Mouse (Mus musculus): ENCODE measurements around the gene Xcr1. TPM values are rescaled to one million over a fixed set of nuclear protein-coding genes. Genes with fewer than 3 reads are reported as not detected.

Xcr1 gene
- total RNA-seq (2021) = not detected
- long read RNA-seq, experiment 1 = 0 reads
- long read RNA-seq, experiment 2 = 0 reads

DNA sequence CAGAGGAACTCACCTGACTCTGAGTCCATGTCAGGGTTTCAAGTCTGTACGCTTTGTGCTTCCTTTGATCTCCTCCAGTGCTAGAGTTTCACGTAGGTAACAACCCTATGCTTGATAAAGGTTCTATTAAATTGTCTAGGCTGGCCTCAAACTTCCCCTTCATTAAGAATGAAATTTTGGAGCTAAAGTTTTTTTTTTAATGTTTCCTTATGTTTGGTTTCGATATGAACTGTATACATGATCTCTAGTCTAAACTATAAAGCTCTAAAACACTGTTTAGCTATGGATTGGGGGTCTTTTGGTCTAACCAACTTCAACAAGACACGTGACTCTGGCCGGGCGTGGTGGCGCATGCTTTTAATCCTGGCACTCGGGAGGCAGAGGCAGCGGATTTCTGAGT lies at the start of gene Xcr1:
TSS of gene Xcr1 (minus strand) at position 101 of the 400 bp plus-strand sequence.
- no peak for DNase-seq
- intact Hi-C loops (cut with DNase I) = no loop called here

DNA sequence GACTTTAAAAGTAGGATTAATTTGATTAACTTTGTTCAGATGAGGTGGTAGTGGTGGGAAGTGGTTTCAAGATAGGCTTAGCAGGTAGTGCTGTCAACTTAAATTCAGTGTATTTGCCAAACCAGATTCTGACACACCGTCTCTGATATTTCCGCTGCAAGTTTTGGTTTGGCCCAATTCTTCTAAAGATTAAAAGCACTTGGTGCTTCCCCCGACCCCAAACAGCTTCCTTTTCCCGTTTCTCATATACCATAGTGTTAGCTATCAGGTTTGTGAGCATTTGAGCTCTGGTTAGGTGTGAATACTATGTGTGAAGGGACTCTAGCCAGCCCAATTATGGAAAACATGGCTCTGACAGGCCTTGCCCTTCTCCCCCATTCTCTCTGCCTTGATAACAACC lies 10.2 kb upstream of the Xcr1 start:
- no peak for DNase-seq
- intact Hi-C loops (cut with DNase I) = no loop called here

DNA sequence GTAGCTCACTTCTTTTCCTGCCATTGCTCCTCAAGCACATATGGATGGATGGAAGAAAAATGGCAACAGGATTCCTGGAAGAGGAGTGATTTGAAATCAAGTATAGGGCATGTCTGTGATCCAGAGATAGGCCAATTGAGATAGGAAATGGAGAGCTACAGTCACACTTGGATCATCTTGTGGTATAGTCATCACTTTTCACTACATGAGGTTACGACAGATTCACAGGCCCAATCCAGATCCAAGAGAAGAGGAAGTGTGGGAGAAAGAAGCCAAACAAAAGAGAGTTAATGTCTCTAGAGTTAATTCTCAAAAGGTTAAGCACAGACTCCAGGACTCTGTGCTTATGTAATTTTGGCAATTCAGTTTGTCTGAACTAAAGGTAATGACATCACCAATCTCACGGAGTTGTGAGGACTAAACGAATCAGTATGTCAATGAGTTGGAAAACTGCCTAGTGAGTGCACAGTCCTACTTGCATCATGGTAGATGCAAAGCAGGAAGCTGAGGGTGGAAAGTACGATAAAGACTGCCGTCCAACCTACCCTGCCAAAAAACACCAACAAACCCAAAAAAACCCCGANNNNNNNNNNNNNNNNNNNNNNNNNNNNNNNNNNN lies 7.4 kb upstream of the Xcr1 start:
- DNase-seq = no peak
- intact Hi-C loops (cut with DNase I) = no loop called here

DNA sequence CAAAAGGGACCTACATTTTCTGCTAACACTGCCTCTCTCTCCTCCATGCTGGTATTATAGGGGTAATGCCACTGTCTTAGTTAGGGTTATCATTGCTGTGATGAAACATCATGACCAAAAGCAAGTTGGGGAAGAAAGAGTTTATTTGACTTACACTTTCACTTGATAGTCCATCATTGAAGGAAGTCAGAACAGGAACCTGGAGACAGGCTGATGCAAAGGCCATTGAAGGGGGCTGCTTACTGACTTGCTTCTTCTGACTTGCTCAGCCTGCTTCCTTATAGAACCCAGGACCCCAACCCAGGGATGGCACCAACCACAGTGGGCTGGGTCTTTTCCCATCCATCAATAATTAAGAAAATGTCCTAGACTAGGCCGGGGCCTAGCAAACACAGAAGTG lies 1.8 kb upstream of the Xcr1 start:
- DNase-seq = no peak
- intact Hi-C loops (cut with DNase I) = no loop called here

DNA sequence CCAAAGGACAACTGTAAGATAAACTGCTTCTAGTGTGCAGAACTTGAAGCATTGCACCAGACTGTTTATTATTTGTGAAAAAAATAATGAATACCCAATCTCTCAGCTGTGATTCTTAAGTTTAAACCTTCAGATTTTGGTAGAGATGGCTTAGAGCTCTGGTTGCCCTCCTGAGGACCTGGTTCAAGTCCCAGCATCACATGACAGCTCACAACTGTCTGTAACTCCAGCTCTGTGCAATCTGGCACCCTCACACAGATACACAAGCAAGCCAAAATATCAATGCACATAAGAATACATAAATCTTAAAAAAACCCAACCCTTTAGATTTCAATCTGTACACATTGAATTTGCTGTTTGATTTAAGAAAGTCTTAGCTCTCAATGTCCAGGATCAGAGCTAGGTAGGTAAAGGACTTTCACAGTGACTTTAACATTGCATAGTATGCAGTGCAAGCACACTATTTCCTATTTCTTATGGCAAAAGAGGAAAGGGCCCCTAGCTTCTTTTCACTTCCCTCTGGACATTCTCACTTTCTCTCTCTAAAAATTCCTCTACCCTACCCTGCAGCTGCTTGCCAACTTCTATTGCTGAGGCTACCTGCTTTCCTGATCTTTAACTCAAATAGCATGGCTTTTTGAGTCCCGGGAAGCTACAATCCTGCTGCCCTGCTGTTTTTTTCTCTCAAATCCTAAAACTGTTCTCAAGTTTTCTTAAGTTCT lies 1.2 kb upstream of the Xcr1 start:
- intact Hi-C loops (cut with DNase I) = no loop called here
- no peak for DNase-seq

DNA sequence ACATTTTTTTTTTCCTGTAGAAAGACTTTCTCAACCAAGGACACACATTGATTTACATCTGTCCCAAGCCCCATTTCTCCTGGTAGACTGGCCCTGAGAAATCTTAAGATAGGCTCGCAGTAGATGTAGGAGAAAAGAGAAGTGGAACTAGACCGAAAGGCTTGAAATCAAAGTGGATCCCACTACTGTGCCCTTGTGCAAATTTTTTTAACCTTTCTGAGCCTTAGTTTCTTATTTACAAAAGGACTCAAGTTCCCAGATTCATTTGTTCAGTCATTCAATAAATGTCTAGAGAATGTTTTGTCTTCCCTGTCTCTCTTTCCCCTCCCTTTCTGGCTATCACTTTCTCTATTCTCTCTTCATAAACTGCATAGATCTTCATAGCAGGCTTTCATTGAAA lies 5.0 kb downstream of the Xcr1 start:
- intact Hi-C loops (cut with DNase I) = no loop called here

DNA sequence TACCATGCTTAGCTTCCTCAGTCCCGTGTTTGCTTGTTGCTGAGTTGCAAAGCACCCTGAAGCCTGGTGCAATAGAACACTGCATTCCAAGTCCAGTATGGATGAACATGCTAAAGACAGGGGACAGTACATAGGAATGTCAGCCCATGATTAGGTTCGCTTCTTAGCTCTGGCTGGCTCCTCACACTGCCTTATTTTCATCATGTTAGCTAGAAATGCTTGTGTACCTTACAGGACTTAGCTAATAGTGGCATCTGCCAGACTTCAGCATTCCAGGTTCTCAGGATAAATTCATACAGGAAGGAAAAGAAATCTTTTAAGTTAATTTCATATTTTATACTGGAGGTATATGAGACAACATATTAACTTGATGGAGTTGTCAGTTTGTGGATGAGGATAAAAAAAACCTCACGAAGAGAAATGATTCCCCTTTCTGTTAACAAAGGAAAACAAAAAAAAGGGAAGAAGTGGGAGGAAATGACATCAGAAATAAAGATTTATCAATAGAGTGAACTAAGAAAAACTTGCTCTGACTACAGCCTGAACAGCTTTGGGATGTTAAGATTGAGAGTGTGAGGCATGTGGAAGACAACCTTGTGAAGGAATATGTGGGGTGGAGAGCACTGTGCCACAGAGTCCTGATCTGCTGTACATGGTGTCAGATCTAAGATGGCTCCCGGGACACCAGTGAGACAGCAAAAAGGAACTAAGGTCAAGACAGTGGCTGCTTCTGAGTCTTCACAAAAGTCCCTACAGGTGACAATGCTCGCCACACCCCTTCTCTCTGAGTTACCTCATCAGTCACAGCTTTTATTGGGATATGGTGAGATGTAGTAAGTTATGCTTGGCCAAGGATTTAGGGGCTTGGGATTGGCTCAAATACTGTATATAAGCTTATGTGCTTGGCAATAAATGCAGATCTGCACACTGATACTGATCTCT lies 9.1 kb downstream of the Xcr1 start:
- DNase-seq = no peak

More for the DNA sequence above, 5.0 kb downstream of the Xcr1 start:
- no peak for DNase-seq

DNA sequence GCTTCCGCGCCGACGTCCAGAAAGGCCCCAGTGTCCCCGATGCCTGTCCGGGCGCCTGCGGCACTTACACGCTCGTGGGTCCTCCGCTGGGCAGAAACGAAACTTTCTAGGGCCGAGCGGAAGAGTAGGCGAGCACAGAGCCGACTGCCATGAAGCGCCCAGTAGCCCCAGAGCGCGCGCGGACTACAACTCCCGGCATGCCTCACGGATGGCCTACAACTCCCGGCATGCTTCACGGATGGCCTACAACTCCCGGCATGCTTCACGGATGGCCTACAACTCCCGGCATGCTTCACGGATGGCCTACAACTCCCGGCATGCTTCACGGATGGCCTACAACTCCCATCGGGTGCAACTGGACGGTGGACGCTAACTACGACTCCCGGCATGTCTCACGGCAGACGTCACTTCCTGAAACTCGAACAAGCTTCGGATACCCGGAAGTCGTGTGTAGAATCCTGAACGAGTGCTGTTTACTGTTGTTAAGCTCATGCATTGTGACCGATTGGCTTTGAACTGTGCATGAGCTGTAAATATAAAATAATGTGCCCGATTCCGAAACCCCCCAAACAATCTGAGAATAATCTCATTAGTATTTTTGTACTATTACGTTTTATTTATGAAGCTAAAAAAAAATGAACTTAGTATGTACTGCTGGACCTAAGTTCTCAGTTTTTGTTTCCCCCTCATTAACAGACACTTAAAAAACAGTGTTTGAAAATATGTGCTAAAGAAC lies 9.9 kb downstream of the Xcr1 start, which contains the start of gene Fyco1:
TSS of gene Fyco1 (minus strand) at position 187 of the 736 bp plus-strand sequence.
- peak; percentile 87 to 93 for DNase-seq
- intact Hi-C loops (cut with DNase I) = no loop called here

More for the DNA sequence above, 9.1 kb downstream of the Xcr1 start:
- intact Hi-C loops (cut with DNase I) = no loop called here

DNA sequence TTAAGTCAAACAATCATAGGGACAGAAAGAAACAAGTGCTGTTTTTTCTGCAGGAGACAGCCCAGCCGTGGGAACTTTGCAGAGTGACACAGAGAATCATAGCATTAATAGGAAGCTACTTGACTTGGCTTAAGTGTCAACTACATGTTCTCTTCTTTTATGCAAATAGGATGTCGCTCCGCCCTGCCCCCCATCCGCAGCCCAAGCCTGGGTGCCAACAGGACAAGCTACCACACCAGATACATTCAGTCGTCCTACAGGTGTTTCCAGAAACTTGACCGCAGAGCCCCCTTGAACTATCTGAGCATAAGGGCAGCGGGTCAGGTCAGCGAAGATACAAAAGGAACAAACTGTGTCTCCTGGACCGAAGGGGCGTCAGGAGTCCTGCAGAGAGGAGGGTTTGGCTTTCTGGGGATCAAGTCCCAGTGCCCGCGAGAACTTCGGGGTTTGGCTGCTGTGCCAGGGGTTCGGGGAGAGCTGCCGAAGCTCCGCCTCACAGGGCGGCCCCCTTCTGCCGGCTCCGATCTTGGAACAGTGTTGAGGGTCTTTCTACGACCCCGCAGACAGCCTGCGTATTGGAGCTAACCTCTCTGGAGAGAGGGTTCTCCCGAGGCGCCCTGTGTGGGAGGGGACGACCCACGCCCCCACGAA lies 10.6 kb downstream of the Xcr1 start:
- intact Hi-C loops (cut with DNase I) = no loop called here
- peak in 1 of 2 experiments; percentile 35 for DNase-seq

DNA sequence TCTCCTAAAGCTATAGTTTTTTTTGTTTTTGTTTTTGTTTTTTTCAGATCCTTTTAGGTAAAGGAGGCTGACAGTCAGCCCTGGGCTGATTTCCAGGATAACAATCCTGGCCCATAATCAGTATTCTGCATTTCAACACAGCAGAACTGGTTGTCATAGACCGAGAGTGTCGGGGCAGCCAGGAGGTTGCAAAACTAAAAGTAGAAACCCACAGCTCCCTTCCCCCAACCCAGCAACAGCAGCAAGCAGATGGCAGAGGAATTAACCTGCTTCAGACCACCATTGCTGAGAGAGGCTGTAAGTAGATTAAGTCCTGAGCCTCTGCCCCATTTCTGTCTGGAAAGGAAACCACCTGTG lies 11.1 kb downstream of the Xcr1 start:
- intact Hi-C loops (cut with DNase I) = no loop called here
- DNase-seq = peak in 1 of 2 experiments; percentile 16

DNA sequence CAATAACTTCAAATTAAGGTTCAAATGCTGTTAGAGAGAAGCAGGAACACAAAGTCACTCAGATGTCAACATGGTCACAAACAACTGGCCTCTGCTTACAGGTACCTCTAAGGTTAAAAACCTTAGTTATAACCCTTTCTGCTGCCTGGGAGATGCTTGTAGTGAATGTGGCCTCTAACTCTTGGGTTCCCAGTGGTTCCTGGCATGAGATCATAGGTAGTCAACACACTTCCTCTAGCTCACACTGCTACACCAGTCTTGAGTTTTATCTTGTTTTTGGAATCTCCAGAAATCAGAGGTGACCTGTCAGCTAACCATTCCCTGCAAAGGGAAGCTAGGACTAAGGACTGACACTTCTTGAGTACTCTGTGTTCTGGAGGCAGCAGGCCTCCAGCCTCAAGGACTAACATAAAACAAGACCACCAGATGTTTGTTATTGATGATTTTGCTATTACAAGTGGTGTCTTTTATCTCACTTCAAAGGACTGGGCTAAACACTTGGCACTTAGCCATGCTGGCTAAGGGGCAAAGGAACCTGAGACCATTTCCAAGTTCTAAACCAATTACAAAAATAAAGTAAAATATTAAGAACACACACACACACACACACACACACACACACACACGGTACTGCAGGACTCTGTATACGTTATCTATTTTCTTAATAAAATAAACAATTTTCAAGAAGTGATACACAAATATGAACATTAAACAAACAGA lies 11.7 kb downstream of the Xcr1 start:
- no peak for DNase-seq
- intact Hi-C loops (cut with DNase I) = no loop called here

DNA sequence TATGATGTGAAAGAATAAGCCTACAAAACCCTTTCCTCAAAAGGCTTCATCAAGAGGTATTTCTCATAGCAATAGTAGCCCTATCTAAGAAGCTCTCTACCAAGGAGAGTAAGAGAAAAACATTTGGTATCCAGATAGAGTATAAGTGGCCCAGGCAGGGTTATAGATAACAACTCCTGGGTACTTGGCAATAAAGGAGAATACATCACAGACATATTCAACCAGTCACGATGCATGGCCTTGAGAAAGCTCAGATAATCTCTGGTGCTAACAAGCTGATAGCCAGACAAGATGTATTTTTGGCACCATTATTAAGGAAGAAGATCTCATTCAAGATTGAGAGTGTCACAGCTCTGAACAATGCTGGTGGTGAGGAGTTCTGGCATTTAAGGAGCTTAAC lies 15.3 kb downstream of the Xcr1 start:
- intact Hi-C loops (cut with DNase I) = no loop called here
- DNase-seq = no peak

DNA sequence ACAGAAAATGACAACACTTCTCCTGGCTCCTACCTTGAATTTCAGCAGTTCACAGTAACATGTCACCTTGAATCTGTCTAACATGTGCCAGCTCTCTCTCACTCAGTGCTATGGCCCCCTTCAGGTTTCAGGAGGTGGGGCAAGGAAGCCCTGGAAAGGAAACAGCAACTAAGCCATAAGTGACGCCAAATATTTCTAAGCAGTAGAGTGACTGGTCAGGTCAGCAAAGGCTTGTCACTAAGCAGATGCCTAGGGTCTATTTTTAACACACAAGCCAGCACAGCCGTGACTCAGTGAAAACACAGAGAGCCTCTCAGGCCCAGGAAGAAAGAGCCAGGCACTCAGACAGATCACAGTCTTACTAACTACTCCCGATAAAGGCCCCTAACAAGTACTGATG lies 16.7 kb downstream of the Xcr1 start:
- intact Hi-C loops (cut with DNase I) = no loop called here
- DNase-seq = no peak

DNA sequence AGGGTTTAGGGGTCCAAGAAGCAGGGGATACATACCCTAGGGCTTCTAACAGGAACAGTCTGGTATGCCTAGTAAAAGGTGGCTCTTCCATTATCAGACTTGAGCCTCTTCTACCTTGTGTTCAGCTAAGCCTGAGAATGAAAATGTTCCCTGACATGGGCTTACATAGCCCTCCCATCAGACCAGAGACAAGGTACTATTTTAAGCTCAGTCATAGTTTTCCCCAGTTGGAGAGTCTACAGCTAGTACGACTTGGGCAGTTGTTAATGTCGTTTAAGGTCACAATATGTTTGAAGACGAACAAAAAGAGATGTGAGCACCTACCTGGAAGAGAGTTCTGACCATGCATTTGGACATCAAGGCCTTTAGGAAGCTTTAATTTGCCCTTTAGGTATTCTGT lies 17.4 kb downstream of the Xcr1 start:
- intact Hi-C loops (cut with DNase I) = no loop called here
- DNase-seq = no peak

DNA sequence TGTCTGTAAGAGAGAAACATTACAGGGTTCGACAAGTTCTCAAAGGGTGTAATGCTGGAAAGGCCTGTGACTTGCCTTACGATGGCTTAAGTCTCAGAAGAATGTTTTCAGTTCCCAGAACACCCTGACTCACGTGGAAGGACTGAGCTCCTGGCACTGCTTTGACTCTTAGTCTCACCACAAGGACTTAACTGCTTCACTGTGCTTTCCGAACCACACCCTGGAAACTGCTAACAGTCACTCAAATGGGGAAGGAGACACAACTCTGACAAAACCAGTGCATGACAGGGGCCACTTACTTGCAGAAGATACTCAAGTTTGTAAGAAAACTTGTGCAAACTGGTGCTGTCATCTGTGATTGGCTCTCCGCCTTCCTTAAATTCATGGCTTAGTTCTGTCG lies 21.6 kb downstream of the Xcr1 start:
- no peak for DNase-seq
- intact Hi-C loops (cut with DNase I) = no loop called here

DNA sequence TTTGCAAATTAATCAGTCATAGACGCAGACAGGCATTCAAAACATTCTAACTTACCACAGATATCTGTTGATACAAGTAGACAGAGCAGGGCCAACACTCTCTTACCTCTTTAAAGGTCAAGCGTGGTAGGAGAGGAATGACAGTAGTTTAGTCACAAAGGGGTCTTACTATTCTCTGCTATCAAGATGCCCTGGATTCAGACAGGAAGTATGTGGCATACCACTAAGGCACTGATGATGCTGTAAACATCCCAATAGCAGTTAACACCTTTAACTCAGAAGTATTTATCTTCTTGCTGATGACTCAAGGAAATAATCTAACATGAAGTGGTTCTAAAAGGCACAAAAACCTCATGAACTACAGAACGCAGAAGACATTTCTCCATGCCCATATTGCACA lies 26.0 kb downstream of the Xcr1 start:
- intact Hi-C loops (cut with DNase I) = no loop called here
- DNase-seq = no peak

DNA sequence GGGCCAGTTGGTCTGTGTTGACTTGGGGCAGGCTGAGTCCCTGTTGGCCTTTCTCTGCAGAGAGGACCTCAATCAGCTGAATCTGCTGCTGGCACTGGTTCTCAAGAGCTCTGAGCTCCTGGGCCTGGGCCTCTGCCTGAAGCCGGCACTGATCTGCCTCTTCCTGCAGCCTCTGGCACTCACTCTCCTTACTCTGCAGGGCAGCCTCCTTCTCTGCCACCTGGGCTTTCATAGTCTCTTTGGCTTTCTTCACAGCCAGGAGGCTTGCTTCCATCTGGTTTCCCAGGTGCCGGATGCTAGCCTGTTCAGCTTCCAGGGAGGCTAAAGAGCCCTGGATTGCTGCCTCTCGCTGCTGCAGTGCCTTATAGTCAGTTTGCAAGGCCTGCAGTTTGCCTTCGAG lies 32.9 kb downstream of the Xcr1 start:
- no peak for DNase-seq
- intact Hi-C loops (cut with DNase I) = no loop called here

DNA sequence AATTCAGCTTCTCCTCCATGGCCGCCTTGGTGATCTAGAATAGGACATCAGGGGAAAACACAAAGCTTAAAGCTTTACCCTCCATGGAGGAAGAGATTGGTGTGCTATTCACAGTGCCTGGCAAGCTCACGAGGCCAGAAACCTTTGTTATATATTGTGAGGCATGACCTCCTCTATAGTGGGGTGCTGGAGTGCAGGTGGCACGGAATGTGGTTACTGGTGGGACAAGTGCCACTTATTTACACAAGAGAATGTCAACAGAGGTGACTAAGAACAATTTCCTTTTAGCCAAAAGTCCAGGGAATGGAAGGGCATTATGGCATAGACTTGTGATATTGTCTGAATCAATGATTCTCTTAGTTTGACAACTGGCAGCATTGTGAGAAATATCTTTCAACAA lies 35.2 kb downstream of the Xcr1 start:
- no peak for DNase-seq
- intact Hi-C loops (cut with DNase I) = no loop called here

DNA sequence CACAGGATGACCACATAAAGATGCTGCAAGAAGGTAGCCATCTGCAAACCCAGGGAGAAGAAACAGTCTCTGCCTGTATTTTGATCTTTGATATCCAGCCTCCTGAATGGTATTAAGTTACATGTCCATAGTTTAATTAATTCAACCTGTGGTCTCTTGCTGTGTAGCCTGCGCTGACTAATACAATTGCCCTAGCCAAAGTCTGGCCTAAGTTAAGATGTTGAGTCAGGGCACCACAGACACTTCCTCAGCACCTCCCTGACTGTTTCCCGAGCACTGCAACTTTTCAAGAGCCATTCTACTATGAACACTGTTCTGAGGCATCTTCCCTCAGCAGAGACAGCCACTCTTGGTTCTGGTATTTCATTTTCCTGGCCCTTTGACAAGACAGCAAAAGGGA lies 43.2 kb downstream of the Xcr1 start:
- no peak for DNase-seq
- intact Hi-C loops (cut with DNase I) = no loop called here
